Mouse (Mus musculus): ENCODE measurements around the gene Vmn1r167.
"Not testable (repeated sequence)": the region's sequence is repeated elsewhere in the genome, so short reads cannot be mapped to it uniquely, and the experiment has no call there.

Vmn1r167 gene

GRCm38 (mm10) chr7:23507106-23507505 lies at the start of gene Vmn1r167:
Vmn1r167 (minus strand) TSS chr7:23507206.
- DNase-seq (ENCODE audit: low read depth, low spot score), result not testable (repeated sequence)

- DNase-seq (ENCODE audit: low read depth, low spot score), result not testable (repeated sequence)
Observed at GRCm38 (mm10) chr7:23539432-23539831, 32.4 kb upstream of the Vmn1r167 start, which contains the start of gene Vmn1r168. Vmn1r168 (plus strand) TSS chr7:23539732.

- not testable (repeated sequence) for DNase-seq (ENCODE audit: low read depth, low spot score)
Observed at GRCm38 (mm10) chr7:23472886-23473285, 34.1 kb downstream of the Vmn1r167 start.

GRCm38 (mm10) chr7:23470832-23471231 lies 36.2 kb downstream of the Vmn1r167 start:
- DNase-seq (ENCODE audit: low read depth, low spot score), result not testable (repeated sequence)

- not testable (repeated sequence) for DNase-seq (ENCODE audit: low read depth, low spot score)
Observed at GRCm38 (mm10) chr7:23470201-23470600, 36.8 kb downstream of the Vmn1r167 start.
